Mouse (Mus musculus) MEL (cell line): ENCODE measurements around the gene Pcsk4.

ENCODE experiments used
- CHD1 ChIP-seq: IDR thresholded peaks from 2 replicates; pipeline ENCODE4 v1.6.1; 2012; ENCODE audit warnings: low read depth, mild to moderate bottlenecking, inconsistent platforms, low read length, improper control_type of control experiment
- CHD2 ChIP-seq: IDR thresholded peaks from 2 replicates; pipeline ENCODE4 v1.6.1; 2011; ENCODE audit warnings: low read length, improper control_type of control experiment
- CTCF ChIP-seq, 3 experiments: IDR thresholded peaks in 2 of 3; conservative IDR thresholded peaks in 1 of 3; 2 replicates each; pipeline ENCODE4 v1.5.1; 2011 to 2012; ENCODE audit warnings: low read length in 3 of 3, low read depth in 2 of 3, mild to moderate bottlenecking in 2 of 3, improper control_type of control experiment in 1 of 3, inconsistent platforms in 1 of 3, mixed read lengths in 1 of 3, moderate library complexity in 1 of 3; ENCODE audit not compliant: control insufficient read depth in 1 of 3, insufficient read depth in 1 of 3, poor library complexity in 1 of 3, severe bottlenecking in 1 of 3
- E2F4 ChIP-seq: IDR thresholded peaks from 2 replicates; pipeline ENCODE4 v1.6.1; 2011; ENCODE audit warnings: low read depth, low read length, improper control_type of control experiment, borderline replicate concordance
- EP300 ChIP-seq, 2 experiments: IDR thresholded peaks; 2 replicates each; pipeline ENCODE4 v1.6.1; 2011; ENCODE audit warnings: improper control_type of control experiment in 2 of 2, low read length in 2 of 2, low read depth in 1 of 2, mild to moderate bottlenecking in 1 of 2
- MEF2A ChIP-seq: IDR thresholded peaks from 2 replicates; pipeline ENCODE4 v1.6.1; 2014; ENCODE audit warnings: low read depth, mild to moderate bottlenecking, inconsistent platforms, low read length, improper control_type of control experiment; ENCODE audit not compliant: poor library complexity, insufficient replicate concordance, severe bottlenecking; ENCODE audit errors: extremely low read depth
- POLR2A ChIP-seq, 2 experiments: IDR thresholded peaks; 2 replicates each; pipeline ENCODE4 v1.6.1; 2011 to 2012; ENCODE audit warnings: low read length in 2 of 2, mild to moderate bottlenecking in 2 of 2, control low read depth in 1 of 2, improper control_type of control experiment in 1 of 2, low read depth in 1 of 2, moderate library complexity in 1 of 2; ENCODE audit not compliant: control insufficient read depth in 1 of 2, insufficient read depth in 1 of 2, poor library complexity in 1 of 2
- RAD21 ChIP-seq: IDR thresholded peaks from 2 replicates; pipeline ENCODE4 v1.6.1; 2011; ENCODE audit warnings: mild to moderate bottlenecking, low read depth, low read length, improper control_type of control experiment
- UBTF ChIP-seq: IDR thresholded peaks from 2 replicates; pipeline ENCODE4 v1.6.1; 2012; ENCODE audit warnings: low read depth, mild to moderate bottlenecking, inconsistent platforms, low read length, improper control_type of control experiment, moderate library complexity, borderline replicate concordance; ENCODE audit not compliant: insufficient read depth
- USF2 ChIP-seq, 2 experiments: IDR thresholded peaks; 2 replicates each; pipeline ENCODE4 v1.6.1; 2011 to 2012; ENCODE audit warnings: improper control_type of control experiment in 2 of 2, low read length in 2 of 2, borderline replicate concordance in 1 of 2, inconsistent platforms in 1 of 2, low read depth in 1 of 2, mild to moderate bottlenecking in 1 of 2; ENCODE audit not compliant: insufficient read depth in 1 of 2
- ZKSCAN1 ChIP-seq: IDR thresholded peaks from 2 replicates; pipeline ENCODE4 v1.6.1; 2012; ENCODE audit warnings: low read depth, mild to moderate bottlenecking, inconsistent platforms, low read length, improper control_type of control experiment, moderate library complexity
- ZNF384 ChIP-seq: IDR thresholded peaks from 2 replicates; pipeline ENCODE4 v1.6.1; 2012; ENCODE audit warnings: low read depth, mild to moderate bottlenecking, inconsistent platforms, low read length, improper control_type of control experiment

DNA sequence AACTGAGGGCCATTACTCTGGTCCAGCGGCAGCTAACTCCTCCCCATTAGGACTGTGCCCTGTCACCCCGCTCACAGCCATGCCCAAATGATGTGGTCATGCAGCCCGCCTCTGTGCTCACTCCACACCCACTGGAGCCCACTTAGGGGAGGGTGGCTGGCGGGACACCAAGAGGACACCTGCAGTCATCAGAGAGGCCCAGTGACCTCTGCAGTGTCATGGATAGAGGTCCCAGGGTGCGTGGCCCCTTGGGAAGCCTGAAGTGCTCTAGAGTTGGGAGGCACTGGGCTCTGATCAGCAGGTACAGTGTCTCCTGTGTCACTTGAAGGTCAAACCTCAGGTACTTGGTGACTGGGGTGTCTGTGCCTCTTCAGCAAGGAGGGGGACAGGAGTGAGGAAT, 32.5 kb downstream of the Pcsk4 start:
- no peak for TF ChIP-seq ZKSCAN1
- TF ChIP-seq CTCF (IDR thresholded peaks at IDR 0.05 in 2 of 3, conservative IDR thresholded peaks at IDR 0.05 in 1 of 3; ENCODE audit: control insufficient read depth in 1 of 3, insufficient read depth in 1 of 3, low read depth in 2 of 3, low read length in 3 of 3, poor library complexity in 1 of 3, severe bottlenecking in 1 of 3): no peak
- TF ChIP-seq USF2 (IDR thresholded peaks at IDR 0.05; ENCODE audit: borderline replicate concordance in 1 of 2, insufficient read depth in 1 of 2, low read depth in 1 of 2, low read length in 2 of 2): no peak
- no peak for TF ChIP-seq CHD2
- TF ChIP-seq EP300 (IDR thresholded peaks at IDR 0.05; ENCODE audit: low read depth in 1 of 2, low read length in 2 of 2): no peak
- no peak for TF ChIP-seq RAD21
- TF ChIP-seq E2F4: no peak
- TF ChIP-seq ZNF384: no peak
- no peak for TF ChIP-seq CHD1
- no peak for TF ChIP-seq MEF2A
- TF ChIP-seq POLR2A (IDR thresholded peaks at IDR 0.05; ENCODE audit: control insufficient read depth in 1 of 2, insufficient read depth in 1 of 2, low read depth in 1 of 2, low read length in 2 of 2, poor library complexity in 1 of 2): no peak
- TF ChIP-seq UBTF: no peak
